21 mouse cellular contexts compared by ENCODE assay signal in genomic region chr6:4655466-4655865, GRCm38 (mm10). TPM values are rescaled to one million over a fixed set of nuclear protein-coding genes. Genes with fewer than 3 reads are reported as not detected.
A peak's percentile ranks its signal among the peaks of the same experiment; 100 is the strongest.
DNase-seq lines count a peak whose midpoint lies in the region; ATAC-seq and TF ChIP-seq lines count a peak whose summit lies in the region.
"Had no signal": no experiment of that assay in that cellular context is flagged by ENCODE, and none has a peak within 500 bp of the region (broad histone marks: within the 10 kb centered on the region; RNA-seq: fewer than 3 reads in every experiment).

No protein-coding gene starts in this region.

- no peak overlapping the region for H3K27ac ChIP-seq in embryonic facial prominence, embryonic 14.5 days (replicated peaks; ENCODE audit: low read depth, low read length)
- H3K27ac ChIP-seq in embryonic facial prominence, embryonic 10.5 days (replicated peaks): no peak overlapping the region
- no peak overlapping the region for H3K27ac ChIP-seq in kidney, postnatal 0 days
- H3K27ac ChIP-seq: embryonic facial prominence, embryonic 15.5 days; forebrain, embryonic 10.5 days; gastrocnemius, adult 2 months; heart, embryonic 10.5 days; hindbrain, embryonic 12.5 days had no signal

- no peak overlapping the region for H3K9ac ChIP-seq in embryonic facial prominence, embryonic 14.5 days (ENCODE audit: low read depth, low read length)
- no peak overlapping the region for H3K9ac ChIP-seq in kidney, postnatal 0 days (ENCODE audit: low read depth, low read length)
- H3K9ac ChIP-seq: embryonic facial prominence, embryonic 15.5 days; hindbrain, embryonic 12.5 days had no signal

- ATAC-seq in embryonic facial prominence, embryonic 14.5 days (ENCODE audit: low read depth): no peak
- ATAC-seq in kidney, postnatal 0 days (replicated peaks; ENCODE audit: low FRiP score, low read depth): no peak
- ATAC-seq in megakaryocyte-erythroid progenitor cell, adult 5-6 weeks (replicated peaks; ENCODE audit: low FRiP score, low TSS enrichment, poor library complexity, severe bottlenecking): 0 out of 2 replicates have a peak, but pooled peaks have one; percentile 61
- ATAC-seq: inflammation-experienced regulatory T-cells, adult 6 months had no signal

- H3K36me3 ChIP-seq in embryonic facial prominence, embryonic 14.5 days (ENCODE audit: control insufficient read depth, insufficient read depth, low read length): no peaks in the 10 kb centered on the region
- H3K36me3 ChIP-seq in embryonic facial prominence, embryonic 10.5 days (replicated peaks): no peaks in the 10 kb centered on the region
- no peaks in the 10 kb centered on the region for H3K36me3 ChIP-seq in kidney, postnatal 0 days (ENCODE audit: insufficient read depth, low read length)
- H3K36me3 ChIP-seq: embryonic facial prominence, embryonic 15.5 days; forebrain, embryonic 10.5 days; heart, embryonic 10.5 days; hindbrain, embryonic 12.5 days had no signal

- no peak for TF ChIP-seq CTCF in kidney, postnatal 0 days (IDR thresholded peaks at IDR 0.05; ENCODE audit: low read depth)

- WGBS in embryonic facial prominence, embryonic 14.5 days: 64% methylated on average over 5 of the region's 5 CpGs
- 83% methylated on average over 5 of the region's 5 CpGs for WGBS in embryonic facial prominence, embryonic 10.5 days
- WGBS in kidney, postnatal 0 days: 69% methylated on average over 5 of the region's 5 CpGs

- H3K9me3 ChIP-seq in embryonic facial prominence, embryonic 14.5 days (ENCODE audit: control insufficient read depth, low read length): peaks cover 6% of the 10 kb centered on the region; the same call in 1 of the 2 replicates
- 0 out of 2 replicates have a peak, but pooled peaks cover 3% of the 10 kb centered on the region for H3K9me3 ChIP-seq in embryonic facial prominence, embryonic 10.5 days
- no peaks in the 10 kb centered on the region for H3K9me3 ChIP-seq in kidney, postnatal 0 days (replicated peaks; ENCODE audit: low read length)
- H3K9me3 ChIP-seq: embryonic facial prominence, embryonic 15.5 days; hindbrain, embryonic 12.5 days had no signal

- peak; percentile 47 for DNase-seq in embryonic facial prominence, embryonic 14.5 days (ENCODE audit: low spot score)
- DNase-seq in embryonic facial prominence, embryonic 10.5 days (ENCODE audit: low spot score): no peak
- peak; percentile 11 for DNase-seq in kidney, postnatal 0 days (ENCODE audit: low spot score)
- DNase-seq in kidney, postnatal 36 days: no peak
- peak; percentile 18 for DNase-seq in MEL-GATA-1-ER (ENCODE audit: extremely low read depth, low read depth)
- DNase-seq in right cerebral cortex, adult 18-20 months: no peak
- DNase-seq: adrenal gland, adult 8-10 months; adrenal gland, postnatal 36 days; cerebellum, adult 11 months; cerebellum, adult 8-10 months; cerebellum, postnatal 25 days; gastrocnemius, adult 2 months; gastrocnemius, postnatal 25 days; heart, postnatal 4 days had no signal

- no peak overlapping the region for H3K4me2 ChIP-seq in embryonic facial prominence, embryonic 14.5 days (ENCODE audit: low read depth, low read length)
- H3K4me2 ChIP-seq in kidney, postnatal 0 days (ENCODE audit: low read length): no peak overlapping the region
- H3K4me2 ChIP-seq: embryonic facial prominence, embryonic 15.5 days; hindbrain, embryonic 12.5 days had no signal

- H3K4me1 ChIP-seq in embryonic facial prominence, embryonic 14.5 days (ENCODE audit: control insufficient read depth, insufficient read depth, low read length): no peaks in the 10 kb centered on the region
- H3K4me1 ChIP-seq in embryonic facial prominence, embryonic 10.5 days: no peaks in the 10 kb centered on the region
- no peaks in the 10 kb centered on the region for H3K4me1 ChIP-seq in kidney, postnatal 0 days (replicated peaks; ENCODE audit: insufficient read depth, low read length)
- H3K4me1 ChIP-seq: embryonic facial prominence, embryonic 15.5 days; forebrain, embryonic 10.5 days; heart, embryonic 10.5 days; hindbrain, embryonic 12.5 days had no signal

- H3K4me3 ChIP-seq in embryonic facial prominence, embryonic 14.5 days (ENCODE audit: low read depth, low read length): no peak overlapping the region
- H3K4me3 ChIP-seq in embryonic facial prominence, embryonic 10.5 days: no peak overlapping the region
- H3K4me3 ChIP-seq in kidney, postnatal 0 days (replicated peaks; ENCODE audit: low read depth, low read length): no peak overlapping the region
- H3K4me3 ChIP-seq: embryonic facial prominence, embryonic 15.5 days; erythroblast, embryonic 14.5 days; forebrain, embryonic 10.5 days; gastrocnemius, adult 2 months; heart, embryonic 10.5 days; hindbrain, embryonic 12.5 days had no signal

- H3K27me3 ChIP-seq in embryonic facial prominence, embryonic 14.5 days (replicated peaks; ENCODE audit: control insufficient read depth, insufficient read depth, low read length): no peaks in the 10 kb centered on the region
- H3K27me3 ChIP-seq in embryonic facial prominence, embryonic 10.5 days (replicated peaks; ENCODE audit: low read depth, poor library complexity, severe bottlenecking): no peaks in the 10 kb centered on the region
- no peaks in the 10 kb centered on the region for H3K27me3 ChIP-seq in kidney, postnatal 0 days (ENCODE audit: insufficient read depth, low read length)
- H3K27me3 ChIP-seq: embryonic facial prominence, embryonic 15.5 days; hindbrain, embryonic 12.5 days had no signal

RNA-seq across cellular contexts. Expression of gene Casd1, which starts 54.8 kb away (rescaled TPM):
- polyA plus RNA-seq in embryonic facial prominence, embryonic 14.5 days (2014; fragmentation: Nextera tagmentation; extraction: Ambion mirVana): 39.4 and 42.7 TPM in 2 replicates
- polyA plus RNA-seq in embryonic facial prominence, embryonic 10.5 days (2016; fragmentation: Nextera tagmentation; extraction: Ambion mirVana): 48.0 and 48.5 TPM in 2 replicates
- polyA plus RNA-seq in kidney, postnatal 0 days (2015; fragmentation: Nextera tagmentation; extraction: Ambion mirVana): 26.7 and 27.4 TPM in 2 replicates
- total RNA-seq in megakaryocyte-erythroid progenitor cell, adult 5-6 weeks (2014; fragmentation: Nextera tagmentation): 17.0 and 20.7 TPM in 2 replicates
- 75.4 and 81.7 TPM in 2 replicates for total RNA-seq in megakaryocyte-erythroid progenitor cell, adult 5-6 weeks (2017)

Comparison
In these comparisons a context has a peak if more than half of its experiments do, and no peak if none do; other contexts are left out.
1. DNase-seq: peak in embryonic facial prominence, embryonic 14.5 days (single experiment), kidney, postnatal 0 days (single experiment) and MEL-GATA-1-ER (single experiment); none in embryonic facial prominence, embryonic 10.5 days (single experiment), kidney, postnatal 36 days (0 of 2) and right cerebral cortex, adult 18-20 months (single experiment).